Mouse (Mus musculus) midbrain, embryonic 14.5 days (tissue): ENCODE data around the gene Slc30a3. TPM values are rescaled to one million over a fixed set of nuclear protein-coding genes. Genes with fewer than 3 reads are reported as not detected.

Experiments
- ATAC-seq: fragments of 200-750 bp; cut with Nextera tagmentation; 2 replicates; pipeline ENCODE4 v1.8.0; 2017; ENCODE audit warnings: moderate number of reproducible peaks, moderate library complexity; ENCODE audit not compliant: low FRiP score, low TSS enrichment
- DNase-seq: peaks from one replicate; pipeline ENCODE4 v3.0.0-alpha.2; 2015
- H3K27ac ChIP-seq: fragments of 300-500 bp; sonication (generic); replicated peaks from 2 replicates; pipeline ENCODE4 v1.5.1; 2014; ENCODE audit warnings: mild to moderate bottlenecking, low read depth, low read length, moderate library complexity
- H3K27me3 ChIP-seq: fragments of 300-500 bp; sonication (generic); 2 replicates; pipeline ENCODE4 v1.6.1; 2014; ENCODE audit warnings: low read length, control low read depth, mixed read lengths; ENCODE audit not compliant: control insufficient read depth, insufficient read depth
- H3K36me3 ChIP-seq: fragments of 300-500 bp; sonication (generic); 2 replicates; pipeline ENCODE4 v1.6.1; 2014; ENCODE audit warnings: low read length, control low read depth; ENCODE audit not compliant: control insufficient read depth, insufficient read depth
- H3K4me1 ChIP-seq: fragments of 300-500 bp; sonication (generic); 2 replicates; pipeline ENCODE4 v1.6.1; 2014; ENCODE audit warnings: mild to moderate bottlenecking, antibody characterized with exemption, low read length, control low read depth; ENCODE audit not compliant: control insufficient read depth, insufficient read depth
- H3K4me2 ChIP-seq: fragments of 300-500 bp; sonication (generic); 2 replicates; pipeline ENCODE4 v1.6.1; 2014; ENCODE audit warnings: mild to moderate bottlenecking, low read length, moderate library complexity
- H3K4me3 ChIP-seq: fragments of 300-500 bp; sonication (generic); replicated peaks from 2 replicates; pipeline ENCODE4 v1.5.1; 2014; ENCODE audit warnings: low read depth, low read length
- H3K9ac ChIP-seq: fragments of 300-500 bp; sonication (generic); replicated peaks from 2 replicates; pipeline ENCODE4 v1.6.1; 2014; ENCODE audit warnings: mild to moderate bottlenecking, low read length, moderate library complexity
- H3K9me3 ChIP-seq: fragments of 300-500 bp; sonication (generic); 2 replicates; pipeline ENCODE4 v1.6.1; 2016; ENCODE audit warnings: low read length, control low read depth, mixed read lengths; ENCODE audit not compliant: control insufficient read depth
- WGBS: fragments of 180-500 bp; shearing (Covaris S2); extraction: QIAGEN DNeasy Blood & Tissue Kit; methylation state at CpG from one replicate; pipeline ENCODE4 v1.1.7; 2014; 5-methylcytosine and 5-hydroxymethylcytosine counted together
- polyA plus RNA-seq: library from polyadenylated mRNA; unstranded; fragments of >200 nt; fragmentation: Nextera tagmentation; extraction: Ambion mirVana; gene quantifications from 2 replicates; pipeline ENCODE4 v1.2.1, GENCODE M21; 2014

The Slc30a3 gene
- polyA plus RNA-seq, 1 experiment from 2014 or later, result 19.8 TPM

- ATAC-seq (no peak), DNase-seq (peak; percentile 31)
- 17% methylated on average over 11 of the region's 11 CpGs for WGBS
- Histone ChIP-seq H3K9me3 (no peaks in the 10 kb centered on the region), H3K4me3 (peak overlapping the region; percentile 19; the same call in 1 of the 2 replicates), H3K4me2 (peak overlapping the region; percentile 57), H3K4me1 (peaks cover 17% of the 10 kb centered on the region; the same call in 1 of the 2 replicates), H3K9ac (no peak overlapping the region), H3K27me3 (peaks cover 59% of the 10 kb centered on the region), H3K27ac (no peak overlapping the region), H3K36me3 (no peaks in the 10 kb centered on the region)
Observed at GRCm38 (mm10) chr5:31095711-31096480, 12.1 kb downstream of the Slc30a3 start.

- under 1% methylated on average over 59 of the region's 59 CpGs for WGBS
- peak overlapping the region; percentile 57 for H3K4me2 ChIP-seq
- peak overlapping the region; percentile 19 for H3K4me3 ChIP-seq
- H3K27ac ChIP-seq, result no peak overlapping the region
- ATAC-seq (no peak), DNase-seq (peak; percentile 59)
- H3K36me3 ChIP-seq, result no peaks in the 10 kb centered on the region
- H3K9ac ChIP-seq, result no peak overlapping the region; the same call in 1 of the 2 replicates
- peaks cover 62% of the 10 kb centered on the region for H3K27me3 ChIP-seq
- H3K4me1 ChIP-seq, result peaks cover 17% of the 10 kb centered on the region; the same call in 1 of the 2 replicates
- no peaks in the 10 kb centered on the region for H3K9me3 ChIP-seq
Observed at GRCm38 (mm10) chr5:31094799-31095691, 13.0 kb downstream of the Slc30a3 start.

- DNase-seq (peak; percentile 17), ATAC-seq (no peak)
- under 1% methylated on average over 29 of the region's 29 CpGs for WGBS
- Histone ChIP-seq H3K4me3 (peak overlapping the region; percentile 47), H3K4me2 (peak overlapping the region; percentile 57), H3K27me3 (peaks cover 64% of the 10 kb centered on the region), H3K9ac (no peak overlapping the region), H3K4me1 (peaks cover 17% of the 10 kb centered on the region; the same call in 1 of the 2 replicates), H3K27ac (no peak overlapping the region), H3K9me3 (no peaks in the 10 kb centered on the region), H3K36me3 (no peaks in the 10 kb centered on the region)
Observed at GRCm38 (mm10) chr5:31094100-31094798, 13.8 kb downstream of the Slc30a3 start.

GRCm38 (mm10) chr5:31093151-31094041 lies 14.6 kb downstream of the Slc30a3 start:
- DNase-seq (peak; percentile 71), ATAC-seq (peak; percentile 57)
- H3K4me3 ChIP-seq, result peak overlapping the region; percentile 47
- H3K9me3 ChIP-seq, result no peaks in the 10 kb centered on the region
- peak overlapping the region; percentile 57 for H3K4me2 ChIP-seq
- peaks cover 17% of the 10 kb centered on the region; the same call in 1 of the 2 replicates for H3K4me1 ChIP-seq
- peaks cover 64% of the 10 kb centered on the region for H3K27me3 ChIP-seq
- under 1% methylated on average over 54 of the region's 54 CpGs for WGBS
- no peaks in the 10 kb centered on the region for H3K36me3 ChIP-seq
- peak overlapping the region; percentile 72 for H3K9ac ChIP-seq
- 0 out of 2 replicates have a peak overlapping the region, but pooled peaks have one; percentile 42 for H3K27ac ChIP-seq

- ATAC-seq, result peak; percentile 13; the same call in 1 of the 2 replicates
- no peaks in the 10 kb centered on the region for H3K36me3 ChIP-seq
- peak overlapping the region; percentile 57 for H3K4me2 ChIP-seq
- H3K4me3 ChIP-seq, result peak overlapping the region; percentile 47
- WGBS, result 2% methylated on average over 48 of the region's 53 CpGs
- peak overlapping the region; percentile 42; the same call in 1 of the 2 replicates for H3K27ac ChIP-seq
- peaks cover 63% of the 10 kb centered on the region for H3K27me3 ChIP-seq
- peaks cover 17% of the 10 kb centered on the region; the same call in 1 of the 2 replicates for H3K4me1 ChIP-seq
- DNase-seq, result peak; percentile 37
- H3K9me3 ChIP-seq, result no peaks in the 10 kb centered on the region
- H3K9ac ChIP-seq, result peak overlapping the region; percentile 72
Observed at GRCm38 (mm10) chr5:31092231-31092975, 15.6 kb downstream of the Slc30a3 start.

- DNase-seq, result no peak
- 0 out of 2 replicates have a peak overlapping the region, but pooled peaks have one; percentile 1 for H3K27ac ChIP-seq
- no peak for ATAC-seq
- H3K27me3 ChIP-seq, result peaks cover 18% of the 10 kb centered on the region; the same call in 1 of the 2 replicates
- H3K4me3 ChIP-seq, result no peak overlapping the region
- H3K4me2 ChIP-seq, result no peak overlapping the region
- 74% methylated on average over 2 of the region's 2 CpGs for WGBS
- H3K4me1 ChIP-seq, result peaks cover 7% of the 10 kb centered on the region
- no peak overlapping the region for H3K9ac ChIP-seq
- H3K9me3 ChIP-seq, result no peaks in the 10 kb centered on the region
- H3K36me3 ChIP-seq, result no peaks in the 10 kb centered on the region
Observed at GRCm38 (mm10) chr5:31087131-31087530, 20.9 kb downstream of the Slc30a3 start.

- H3K36me3 ChIP-seq, result no peaks in the 10 kb centered on the region
- peak; percentile 28 for DNase-seq
- H3K4me1 ChIP-seq, result peaks cover 7% of the 10 kb centered on the region
- 21% methylated on average over 7 of the region's 7 CpGs for WGBS
- H3K4me2 ChIP-seq, result no peak overlapping the region
- 0 out of 2 replicates have a peak overlapping the region, but pooled peaks have one; percentile 1 for H3K27ac ChIP-seq
- no peak overlapping the region for H3K9ac ChIP-seq
- peaks cover 13% of the 10 kb centered on the region; the same call in 1 of the 2 replicates for H3K27me3 ChIP-seq
- no peak for ATAC-seq
- H3K9me3 ChIP-seq, result no peaks in the 10 kb centered on the region
- no peak overlapping the region for H3K4me3 ChIP-seq
Observed at GRCm38 (mm10) chr5:31086606-31087005, 21.4 kb downstream of the Slc30a3 start.
